Mouse (Mus musculus): ENCODE results near the gene Pld4. TPM values are rescaled to one million over a fixed set of nuclear protein-coding genes. Genes with fewer than 3 reads are reported as not detected.

Pld4 gene
- total RNA-seq, 4 experiments from 2014 or later, result 3.4 to 8.1 (median 4.3) TPM

DNA sequence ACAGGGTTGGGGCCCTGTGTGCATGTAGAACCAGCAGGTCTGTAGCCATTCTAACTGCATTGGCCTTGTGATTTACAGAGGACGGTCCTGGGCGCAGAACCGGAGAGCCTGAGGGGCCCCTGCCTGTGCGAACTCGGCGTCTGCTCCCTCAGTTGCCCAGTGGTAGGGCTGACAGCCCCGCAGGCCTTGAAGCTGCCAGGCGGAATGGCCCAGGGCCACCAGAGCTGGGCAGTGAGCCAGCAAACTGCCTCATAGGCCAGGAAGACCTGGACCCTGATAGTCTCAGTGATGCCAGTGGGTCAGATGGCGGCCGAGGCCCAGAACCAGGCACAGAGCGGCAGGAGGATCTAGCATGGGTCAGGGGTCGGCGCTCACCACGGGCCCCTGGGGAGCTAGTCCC lies 22.7 kb upstream of the Pld4 start:
- DNase-seq (ENCODE audit: low spot score), result no peak

DNA sequence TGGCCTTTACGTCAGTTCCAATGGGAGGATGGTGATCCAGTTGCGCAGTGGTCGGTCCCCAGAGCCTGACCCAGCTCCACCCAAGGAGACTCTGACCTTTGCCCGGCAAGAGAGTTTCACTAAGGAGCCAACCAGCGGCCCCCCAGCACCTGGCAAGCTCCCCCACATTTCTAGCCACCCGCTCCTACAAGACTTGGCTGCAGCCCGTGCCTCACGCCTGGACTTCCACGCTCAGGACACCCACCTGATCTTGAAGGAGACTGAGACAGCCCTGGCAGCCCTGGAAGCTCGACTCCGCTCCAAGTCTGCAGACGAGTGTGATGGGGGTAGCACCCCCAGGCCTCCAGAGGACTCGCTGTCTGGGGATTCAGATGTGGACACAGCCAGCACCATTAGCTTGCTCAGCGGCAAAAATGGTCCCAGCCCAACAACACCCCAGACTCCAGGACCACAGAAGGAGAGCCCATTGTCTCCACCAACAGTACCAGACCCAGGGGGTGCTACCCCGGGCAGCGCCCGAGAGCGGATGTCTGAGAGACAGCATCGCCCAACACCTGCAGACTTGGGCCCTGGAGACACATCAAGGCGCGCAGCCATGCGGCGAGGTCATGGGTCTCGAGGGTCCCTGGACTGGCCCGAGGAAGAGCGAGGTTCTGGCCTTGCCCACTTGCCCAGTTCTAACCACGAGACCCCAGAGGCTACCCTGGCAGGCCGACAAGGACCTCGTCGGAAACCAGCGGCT lies 22.0 kb upstream of the Pld4 start:
- DNase-seq (ENCODE audit: low spot score), result no peak

DNA sequence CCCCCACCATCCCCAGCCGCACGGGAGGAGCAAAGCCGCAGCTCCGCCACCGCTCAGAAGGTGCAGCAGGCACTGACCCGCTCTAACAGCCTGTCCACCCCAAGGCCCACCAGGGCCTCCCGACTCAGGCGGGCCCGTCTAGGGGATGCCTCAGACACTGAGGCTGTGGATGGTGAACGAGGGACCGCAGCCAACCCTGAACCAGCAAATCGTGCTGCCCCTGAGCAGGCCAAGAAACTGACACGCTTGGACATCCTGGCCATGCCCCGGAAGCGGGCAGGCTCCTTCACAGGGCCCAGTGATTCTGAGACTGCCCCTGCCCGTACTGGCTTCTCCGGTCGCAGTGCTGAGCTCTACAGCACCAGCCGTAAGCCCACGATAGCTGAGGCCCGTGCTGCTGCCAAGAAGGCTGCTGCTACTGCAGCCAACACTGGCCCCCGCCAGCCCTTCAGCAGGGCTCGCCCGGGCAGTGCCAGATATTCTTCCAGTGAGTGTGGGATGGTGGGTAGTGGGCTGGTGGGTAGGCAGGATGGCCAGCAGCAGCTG lies 21.4 kb upstream of the Pld4 start:
- DNase-seq (ENCODE audit: low spot score), result no peak

- peak; percentile 63 for DNase-seq (ENCODE audit: low spot score)
Observed at GRCm38 (mm10) chr12:112742768-112743167, 17.7 kb upstream of the Pld4 start.

DNA sequence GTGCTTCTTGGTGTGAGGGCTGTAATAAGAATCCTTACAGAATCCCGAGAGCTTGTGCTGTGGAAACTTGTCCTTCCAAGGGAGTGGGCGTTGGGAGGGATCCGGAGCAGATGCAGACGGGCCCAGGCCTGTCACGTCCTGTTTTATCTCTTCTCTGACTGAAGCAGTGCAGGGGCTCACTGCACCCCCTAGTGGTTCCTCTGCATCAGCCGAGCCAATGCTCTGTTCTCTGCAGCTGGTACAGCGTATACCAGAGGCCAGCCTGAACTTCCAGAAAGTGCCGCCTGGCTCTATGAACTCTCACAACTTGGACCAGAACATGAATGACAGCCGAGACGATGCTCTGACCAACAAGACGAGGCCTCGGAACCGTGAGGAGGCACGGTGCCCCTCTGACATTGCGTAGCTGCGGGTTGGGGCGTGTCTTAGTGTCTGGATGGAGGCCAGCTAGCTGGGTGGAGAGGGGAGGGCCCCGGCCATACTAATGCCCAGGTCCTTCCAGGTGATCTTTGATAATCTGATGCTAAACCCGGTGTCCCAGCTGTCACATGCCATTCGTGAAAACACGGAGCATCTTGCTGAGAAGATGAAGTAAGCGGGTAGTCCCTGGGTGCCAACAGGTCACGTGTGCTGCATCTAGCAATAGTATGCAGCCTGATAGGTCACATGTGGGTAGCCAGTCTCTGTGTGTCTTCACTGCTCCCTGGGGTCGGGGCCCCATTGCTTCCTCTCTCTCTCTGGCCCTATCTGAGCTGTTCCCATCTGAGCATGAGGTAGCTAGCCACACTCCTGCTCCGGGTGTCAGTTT lies 17.1 kb upstream of the Pld4 start:
- peak; percentile 86 for DNase-seq (ENCODE audit: low spot score)

DNA sequence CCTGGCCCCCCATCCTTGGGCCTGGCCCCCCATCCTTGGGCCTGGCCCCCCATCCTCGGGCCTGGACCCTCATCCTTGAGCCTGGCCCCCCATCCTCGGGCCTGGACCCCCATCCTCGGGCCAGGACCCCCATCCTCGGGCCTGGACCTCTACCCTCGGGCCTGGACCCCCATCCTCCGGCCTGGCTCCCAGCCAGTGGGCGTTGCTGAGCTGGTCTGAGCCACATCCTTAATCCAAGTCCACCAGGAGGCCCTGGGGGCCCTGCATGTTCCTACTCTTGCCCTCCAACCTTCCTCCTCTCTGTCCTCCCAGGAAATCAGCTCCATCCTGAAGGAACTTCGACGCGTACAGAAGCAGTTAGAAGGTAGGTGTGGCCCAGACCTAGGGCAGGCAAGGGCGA lies 16.2 kb upstream of the Pld4 start:
- DNase-seq (ENCODE audit: low spot score), result no peak

- DNase-seq (ENCODE audit: low spot score), result no peak
Observed at GRCm38 (mm10) chr12:112744891-112745580, 15.4 kb upstream of the Pld4 start.

DNA sequence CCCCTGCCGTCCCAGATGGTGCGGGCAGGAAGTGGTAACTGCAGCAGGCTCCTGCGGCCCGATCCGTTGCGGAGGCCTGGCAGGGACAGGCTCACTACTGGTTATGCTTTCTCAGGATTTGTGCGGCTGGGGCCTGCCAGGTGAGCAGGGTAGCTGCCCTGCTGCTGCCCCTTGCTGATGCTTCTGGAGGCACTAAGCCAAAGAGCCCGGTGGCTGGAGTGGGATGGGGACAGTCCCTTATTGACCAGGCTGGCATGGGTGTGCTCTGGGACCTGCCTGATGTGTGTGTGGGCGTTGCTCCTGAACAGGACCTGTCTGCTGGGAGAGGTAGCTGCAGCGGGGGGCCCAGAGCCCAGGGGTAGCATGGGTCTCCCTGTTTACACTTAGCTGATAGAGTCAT lies 14.7 kb upstream of the Pld4 start:
- no peak for DNase-seq (ENCODE audit: low spot score)

DNA sequence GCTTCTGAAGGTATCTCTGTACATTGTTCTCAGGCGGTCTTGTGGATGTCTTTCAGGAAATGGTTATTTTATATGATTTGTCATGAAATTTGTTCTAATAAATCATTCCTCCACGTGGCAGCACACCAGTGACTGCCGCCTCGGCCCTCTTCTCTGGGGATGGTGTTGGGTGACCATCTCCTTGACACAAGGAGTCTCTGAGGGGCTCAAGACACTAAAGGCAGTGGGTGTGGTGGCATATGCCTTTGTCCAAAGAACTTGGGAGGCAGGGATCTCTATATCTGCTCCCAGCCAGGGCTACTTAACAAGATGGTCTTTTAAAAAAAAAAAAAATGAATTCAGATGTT lies 14.0 kb upstream of the Pld4 start:
- DNase-seq (ENCODE audit: low spot score), result no peak

GRCm38 (mm10) chr12:112746808-112747605 lies 13.4 kb upstream of the Pld4 start:
- DNase-seq (ENCODE audit: low spot score), result peak; percentile 60

DNA sequence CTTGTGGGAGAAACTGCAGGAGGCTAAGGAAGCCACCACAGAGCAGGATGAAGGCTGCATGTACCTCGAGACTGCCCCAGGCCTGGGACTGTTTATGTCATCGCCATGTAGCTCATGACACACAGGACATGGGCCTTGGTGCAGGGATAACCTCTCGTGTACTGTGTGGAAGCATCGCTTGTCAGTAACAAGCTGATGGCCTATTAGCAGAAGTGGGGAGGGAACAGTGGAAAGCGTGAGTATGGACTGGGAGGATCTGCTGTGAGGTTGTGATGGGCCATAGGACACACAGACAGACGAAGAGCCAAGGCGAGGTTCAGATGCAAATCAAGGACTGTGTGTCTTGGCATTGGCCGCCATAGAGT lies 12.9 kb upstream of the Pld4 start:
- DNase-seq (ENCODE audit: low spot score), result no peak

- no peak for DNase-seq (ENCODE audit: low spot score)
Observed at GRCm38 (mm10) chr12:112750976-112751375, 9.5 kb upstream of the Pld4 start.

GRCm38 (mm10) chr12:112752399-112752798 lies 8.1 kb upstream of the Pld4 start:
- DNase-seq (ENCODE audit: low spot score), result no peak

- no peak for DNase-seq (ENCODE audit: low spot score)
Observed at GRCm38 (mm10) chr12:112755900-112756299, 4.6 kb upstream of the Pld4 start.

DNA sequence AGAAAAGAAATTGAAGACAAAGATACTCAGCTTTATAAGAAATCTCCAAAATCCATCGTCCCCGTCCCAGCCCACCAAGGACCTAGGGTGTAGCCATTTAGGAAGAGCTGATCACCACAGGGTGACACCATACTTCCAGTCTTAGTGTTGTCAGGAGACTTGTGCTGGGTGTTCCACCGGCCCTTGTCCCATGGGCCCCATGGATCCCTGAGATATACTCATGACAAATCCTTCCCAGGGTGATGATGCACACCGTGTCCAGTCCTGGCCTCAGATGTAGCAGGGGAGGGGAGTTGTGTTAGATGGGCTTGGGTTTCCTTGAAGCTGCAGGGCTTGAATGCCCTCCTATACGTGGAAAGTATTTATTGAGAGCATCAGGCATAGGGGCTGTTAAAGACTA lies 2.6 kb upstream of the Pld4 start:
- no peak for DNase-seq (ENCODE audit: low spot score)

- no peak for DNase-seq (ENCODE audit: low spot score)
Observed at GRCm38 (mm10) chr12:112759471-112759870, 984 bp upstream of the Pld4 start.

GRCm38 (mm10) chr12:112761411-112761810 lies 956 bp downstream of the Pld4 start:
- DNase-seq (ENCODE audit: low spot score), result no peak

GRCm38 (mm10) chr12:112762018-112762417 lies 1.6 kb downstream of the Pld4 start:
- peak; percentile 38 for DNase-seq (ENCODE audit: low spot score)

GRCm38 (mm10) chr12:112763176-112763575 lies 2.7 kb downstream of the Pld4 start:
- no peak for DNase-seq (ENCODE audit: low spot score)

GRCm38 (mm10) chr12:112764141-112764540 lies 3.7 kb downstream of the Pld4 start:
- no peak for DNase-seq (ENCODE audit: low spot score)

- DNase-seq (ENCODE audit: low spot score), result no peak
Observed at GRCm38 (mm10) chr12:112764991-112765390, 4.5 kb downstream of the Pld4 start.

DNA sequence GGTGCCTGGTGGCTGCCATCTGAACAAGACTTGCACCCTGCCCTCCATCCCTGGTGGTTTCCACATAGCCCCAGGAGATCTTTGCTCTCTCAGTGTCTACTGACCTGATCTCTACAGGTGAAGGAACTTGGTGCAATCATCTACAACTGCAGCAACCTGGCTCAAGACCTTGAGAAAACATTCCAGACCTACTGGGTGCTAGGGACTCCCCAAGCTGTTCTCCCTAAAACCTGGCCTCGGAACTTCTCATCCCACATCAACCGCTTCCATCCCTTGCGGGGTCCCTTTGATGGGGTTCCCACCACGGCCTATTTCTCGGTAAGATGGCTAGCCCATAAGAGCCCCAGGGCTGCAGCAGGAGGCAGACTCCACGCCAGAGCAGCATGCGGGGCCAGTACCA lies 6.1 kb downstream of the Pld4 start:
- no peak for DNase-seq (ENCODE audit: low spot score)
